Mouse (Mus musculus) spleen, adult 2 months (tissue): ENCODE measurements around the gene Stub1. TPM values are rescaled to one million over a fixed set of nuclear protein-coding genes. Genes with fewer than 3 reads are reported as not detected.

ENCODE experiments used
- DNase-seq, 2 experiments: peaks; one replicate each; pipeline versions ENCODE4 v3.0.0 to v3.0.0-alpha.2; 2012 to 2021; ENCODE audit warnings: low spot score in 2 of 2, low read depth in 1 of 2
- H3K27ac ChIP-seq: fragments of 200-500 bp; 2 replicates; pipeline ENCODE4 v1.5.1; 2012; ENCODE audit warnings: low read length, inconsistent platforms; ENCODE audit not compliant: insufficient read depth
- H3K27me3 ChIP-seq: fragments of 200-500 bp; 2 replicates; pipeline ENCODE4 v1.6.1; 2012; ENCODE audit warnings: mild to moderate bottlenecking, moderate library complexity, low read length, inconsistent platforms; ENCODE audit not compliant: control insufficient read depth, insufficient read depth
- H3K36me3 ChIP-seq: fragments of 200-500 bp; 2 replicates; pipeline ENCODE4 v1.6.1; 2012; ENCODE audit warnings: mild to moderate bottlenecking, low read length, inconsistent platforms; ENCODE audit not compliant: control insufficient read depth, insufficient read depth
- H3K4me1 ChIP-seq: fragments of 200-500 bp; 2 replicates; pipeline ENCODE4 v1.6.1; 2011; ENCODE audit warnings: inconsistent platforms; ENCODE audit not compliant: control insufficient read depth, insufficient read depth, insufficient read length
- H3K4me3 ChIP-seq: fragments of 200-500 bp; 2 replicates; pipeline ENCODE4 v1.5.1; 2011; ENCODE audit warnings: mild to moderate bottlenecking, inconsistent platforms; ENCODE audit not compliant: insufficient read depth, insufficient read length; ENCODE audit errors: extremely low read depth
- CTCF ChIP-seq: fragments of 200-500 bp; IDR thresholded peaks from 2 replicates; pipeline ENCODE4 v1.5.1; 2011; ENCODE audit warnings: mild to moderate bottlenecking, inconsistent platforms; ENCODE audit not compliant: insufficient read depth, insufficient read length, insufficient replicate concordance; ENCODE audit errors: extremely low read depth
- POLR2A ChIP-seq: fragments of 200-500 bp; IDR thresholded peaks from 2 replicates; pipeline ENCODE4 v1.6.1; 2011; ENCODE audit warnings: low read depth, low read length, inconsistent platforms
- WGBS: fragments of 180-500 bp; shearing (Covaris S2); methylation state at CpG from one replicate; pipeline ENCODE4 v1.1.7; 2018; 5-methylcytosine and 5-hydroxymethylcytosine counted together
- polyA plus RNA-seq: library from polyadenylated mRNA; depleted of rRNA; stranded (reverse); fragments of >200 nt; gene quantifications from 2 replicates; pipeline ENCODE4 v1.2.3, GENCODE M21; 2012

The Stub1 gene
- polyA plus RNA-seq, 1 experiment = 85.4 TPM

- WGBS = under 1% methylated on average over 24 of the region's 24 CpGs
- H3K36me3 ChIP-seq = no peaks in the 10 kb centered on the region
- no peaks in the 10 kb centered on the region; the same call in 1 of the 2 replicates for H3K4me1 ChIP-seq
- H3K4me3 ChIP-seq = peak within 1 kb of the TSS; percentile 73
- TF ChIP-seq CTCF (no peak), POLR2A (no peak)
- no peak within 1 kb of the TSS; the same call in none of the 2 replicates for H3K27ac ChIP-seq
- DNase-seq = peak in 1 of 2 experiments; percentile 63
- no peaks in the 10 kb centered on the region for H3K27me3 ChIP-seq
These were observed 35.5 kb upstream of the Stub1 start, which contains the start of gene Mcrip2 for GRCm38 (mm10) chr17:25868601-25869191. TSS of gene Mcrip2 (minus strand) at chr17:25868764.

- WGBS = 2% methylated on average over 41 of the region's 42 CpGs
- DNase-seq = no peak
- TF ChIP-seq POLR2A (no peak), CTCF (no peak)
- Histone ChIP-seq H3K27ac (no peak overlapping the region; the same call in none of the 2 replicates), H3K27me3 (no peaks in the 10 kb centered on the region), H3K4me3 (peak overlapping the region; percentile 73), H3K36me3 (no peaks in the 10 kb centered on the region), H3K4me1 (no peaks in the 10 kb centered on the region; the same call in 1 of the 2 replicates)
These were observed 34.8 kb upstream of the Stub1 start for GRCm38 (mm10) chr17:25867836-25868600.

GRCm38 (mm10) chr17:25867509-25867835, 34.3 kb upstream of the Stub1 start:
- Histone ChIP-seq H3K4me1 (no peaks in the 10 kb centered on the region; the same call in 1 of the 2 replicates), H3K27me3 (no peaks in the 10 kb centered on the region), H3K36me3 (no peaks in the 10 kb centered on the region), H3K4me3 (peak overlapping the region; percentile 73; the same call in 1 of the 2 replicates), H3K27ac (no peak overlapping the region)
- DNase-seq = no peak
- WGBS = 8% methylated on average over 7 of the region's 7 CpGs
- no peak for TF ChIP-seq POLR2A

GRCm38 (mm10) chr17:25866172-25866571, 33.0 kb upstream of the Stub1 start:
- Histone ChIP-seq H3K4me1 (no peaks in the 10 kb centered on the region; the same call in 1 of the 2 replicates), H3K27me3 (no peaks in the 10 kb centered on the region), H3K4me3 (no peak overlapping the region), H3K27ac (no peak overlapping the region), H3K36me3 (no peaks in the 10 kb centered on the region)
- DNase-seq = no peak
- WGBS = 91% methylated on average over 3 of the region's 3 CpGs
- TF ChIP-seq POLR2A (no peak), CTCF (no peak)

GRCm38 (mm10) chr17:25865288-25865687, 32.1 kb upstream of the Stub1 start:
- H3K36me3 ChIP-seq = no peaks in the 10 kb centered on the region
- H3K4me3 ChIP-seq = no peak overlapping the region
- H3K27me3 ChIP-seq = no peaks in the 10 kb centered on the region
- H3K4me1 ChIP-seq = peaks cover 3% of the 10 kb centered on the region; the same call in 1 of the 2 replicates
- H3K27ac ChIP-seq = no peak overlapping the region
- TF ChIP-seq POLR2A (no peak), CTCF (no peak)
- DNase-seq = no peak
- WGBS = 94% methylated on average over 11 of the region's 11 CpGs

GRCm38 (mm10) chr17:25864311-25864710, 31.1 kb upstream of the Stub1 start:
- H3K4me1 ChIP-seq = peaks cover 3% of the 10 kb centered on the region; the same call in 1 of the 2 replicates
- no peaks in the 10 kb centered on the region for H3K27me3 ChIP-seq
- 97% methylated on average over 14 of the region's 14 CpGs for WGBS
- no peak for DNase-seq
- no peaks in the 10 kb centered on the region for H3K36me3 ChIP-seq
- no peak overlapping the region for H3K27ac ChIP-seq
- no peak overlapping the region for H3K4me3 ChIP-seq
- TF ChIP-seq CTCF = no peak
- TF ChIP-seq POLR2A = no peak

- no peak overlapping the region for H3K27ac ChIP-seq
- no peak overlapping the region for H3K4me3 ChIP-seq
- peaks cover 3% of the 10 kb centered on the region; the same call in 1 of the 2 replicates for H3K4me1 ChIP-seq
- no peaks in the 10 kb centered on the region for H3K27me3 ChIP-seq
- WGBS = 96% methylated on average over 6 of the region's 6 CpGs
- no peak for DNase-seq
- no peaks in the 10 kb centered on the region for H3K36me3 ChIP-seq
- TF ChIP-seq POLR2A (no peak), CTCF (no peak)
These were observed 30.5 kb upstream of the Stub1 start for GRCm38 (mm10) chr17:25863681-25864080.
